ENCODE assay signal across 22 mouse cellular contexts in genomic region chr11:90059241-90059640, GRCm38 (mm10). TPM values are rescaled to one million over a fixed set of nuclear protein-coding genes. Genes with fewer than 3 reads are reported as not detected.
DNase-seq lines count a peak whose midpoint lies in the region; ATAC-seq and TF ChIP-seq lines count a peak whose summit lies in the region.
"Had no signal": no experiment of that assay in that cellular context is flagged by ENCODE, and none has a peak within 500 bp of the region (broad histone marks: within the 10 kb centered on the region; RNA-seq: fewer than 3 reads in every experiment).

No protein-coding gene starts in this region.

- H3K4me1 ChIP-seq in heart, adult 2 months (ENCODE audit: control insufficient read depth, insufficient read depth, low read length) = no peaks in the 10 kb centered on the region; the same call in 1 of the 2 replicates
- H3K4me1 ChIP-seq in lung, embryonic 14.5 days (ENCODE audit: insufficient read depth) = no peaks in the 10 kb centered on the region; the same call in 1 of the 2 replicates
- H3K4me1 ChIP-seq: forebrain, embryonic 12.5 days had no signal

- H3K27me3 ChIP-seq in heart, adult 2 months (ENCODE audit: control insufficient read depth, insufficient read depth, low read length) = no peaks in the 10 kb centered on the region
- H3K27me3 ChIP-seq in lung, embryonic 14.5 days (ENCODE audit: insufficient read depth, low read length) = no peaks in the 10 kb centered on the region
- H3K27me3 ChIP-seq: embryonic facial prominence, embryonic 13.5 days; forebrain, embryonic 12.5 days; hindbrain, embryonic 12.5 days had no signal

- no peak for DNase-seq in heart, adult 2 months
- no peak for DNase-seq in heart, adult 18-20 months
- no peak for DNase-seq in lung, embryonic 14.5 days
- no peak for DNase-seq in lung, postnatal 10 days
- DNase-seq in Muller cell, postnatal 12 days (ENCODE audit: inconsistent ontology term) = peak; percentile 65
- DNase-seq in left cerebral cortex, postnatal 36 days (ENCODE audit: low spot score in 2 of 2) = no peak
- no peak for DNase-seq in thymus, postnatal 25 days
- DNase-seq: adrenal gland, postnatal 14 days; cerebellum, adult 11-12 months; cerebellum, adult 9-11 months; cerebellum, postnatal 36 days; gastrocnemius, postnatal 25 days; heart, postnatal 4 days; kidney, adult 18-20 months had no signal

- H3K4me2 ChIP-seq in lung, embryonic 14.5 days = no peak overlapping the region
- H3K4me2 ChIP-seq: embryonic facial prominence, embryonic 13.5 days; forebrain, embryonic 12.5 days; heart, embryonic 11.5 days; hindbrain, embryonic 12.5 days had no signal

- no peak for TF ChIP-seq POLR2A in heart, adult 2 months (IDR thresholded peaks at IDR 0.05; ENCODE audit: insufficient read depth, low read depth, low read length)

- no peaks in the 10 kb centered on the region for H3K36me3 ChIP-seq in heart, adult 2 months (ENCODE audit: control insufficient read depth, insufficient read depth, low read length)
- H3K36me3 ChIP-seq in lung, embryonic 14.5 days (ENCODE audit: insufficient read depth) = no peaks in the 10 kb centered on the region
- H3K36me3 ChIP-seq: embryonic facial prominence, embryonic 13.5 days; forebrain, embryonic 12.5 days; hindbrain, embryonic 12.5 days had no signal

- peak; percentile 36 for TF ChIP-seq CTCF in heart, adult 2 months (IDR thresholded peaks at IDR 0.05)
- TF ChIP-seq CTCF in lung, embryonic 14.5 days (IDR thresholded peaks at IDR 0.05; ENCODE audit: low read depth) = peak; percentile 20; the same call in 1 of the 2 replicates

- TF ChIP-seq EP300 in heart, adult 2 months (IDR thresholded peaks at IDR 0.05; ENCODE audit: insufficient read depth, low read depth, low read length) = no peak

- H3K4me3 ChIP-seq in heart, adult 2 months = no peak overlapping the region
- H3K4me3 ChIP-seq in lung, embryonic 14.5 days (ENCODE audit: low read depth, low read length) = no peak overlapping the region
- H3K4me3 ChIP-seq: embryonic facial prominence, embryonic 13.5 days; forebrain, embryonic 12.5 days; hindbrain, embryonic 12.5 days had no signal

- H3K27ac ChIP-seq in heart, adult 2 months = no peak overlapping the region
- no peak overlapping the region for H3K27ac ChIP-seq in lung, embryonic 14.5 days (ENCODE audit: low read depth)
- H3K27ac ChIP-seq: embryonic facial prominence, embryonic 13.5 days; forebrain, embryonic 12.5 days; hindbrain, embryonic 12.5 days had no signal

- ATAC-seq in lung, embryonic 14.5 days (ENCODE audit: insufficient read depth) = no peak
- ATAC-seq in neutrophil, adult 5-6 weeks (ENCODE audit: extremely low read depth, insufficient number of reproducible peaks, low FRiP score, poor library complexity, severe bottlenecking) = 0 out of 2 replicates have a peak, but pooled peaks have one; percentile 41
- ATAC-seq: forebrain, embryonic 16.5 days; hindbrain, embryonic 16.5 days; inflammation-experienced regulatory T-cells, adult 6 months had no signal

- intact Hi-C loops in heart, adult 2 months (cut with DNase I) = no loop called here
- intact Hi-C loops in left cerebral cortex, postnatal 36 days (cut with DNase I) = no loop called here

- no peaks in the 10 kb centered on the region for H3K79me2 ChIP-seq in heart, adult 2 months (replicated peaks; ENCODE audit: control insufficient read depth, insufficient read depth, low read length)

- H3K9ac ChIP-seq in heart, adult 2 months (ENCODE audit: low read depth, low read length) = no peak overlapping the region
- H3K9ac ChIP-seq in lung, embryonic 14.5 days = no peak overlapping the region
- H3K9ac ChIP-seq: embryonic facial prominence, embryonic 13.5 days; forebrain, embryonic 12.5 days; hindbrain, embryonic 12.5 days had no signal

- H3K9me3 ChIP-seq in lung, embryonic 14.5 days (ENCODE audit: low read depth, low read length) = no peaks in the 10 kb centered on the region; the same call in 1 of the 2 replicates
- H3K9me3 ChIP-seq: hindbrain, embryonic 12.5 days had no signal

RNA-seq across cellular contexts. Expression of gene Tmem100, which starts 29.1 kb away (rescaled TPM):
- total RNA-seq in heart, adult 2 months (2021) = 10 to 100 TPM; 14.7 to 18.3 TPM
- polyA plus RNA-seq in heart, adult 2 months (2012; rRNA removed) = 5.4 and 11.4 TPM in 2 replicates
- total RNA-seq in heart, adult 18-20 months (2021) = 10 to 100 TPM in 1 of 2 experiments, 1 to 10 TPM in 1; 9.8 to 15.2 TPM
- 20.9 and 23.0 TPM in 2 replicates for polyA plus RNA-seq in lung, embryonic 14.5 days (2014; fragmentation: Nextera tagmentation; extraction: Ambion mirVana)
- total RNA-seq in neutrophil, adult 5-6 weeks (2017) = 0.37 and 0.70 TPM in 2 replicates
- total RNA-seq in left cerebral cortex, postnatal 36 days (2021) = 10 to 100 TPM; 14.5 to 16.1 TPM
- polyA plus RNA-seq: inflammation-experienced regulatory T-cells, adult 6 months had no signal

RNA-seq across cellular contexts. Expression of gene Pctp, which starts 56.5 kb away (rescaled TPM):
- total RNA-seq in heart, adult 2 months (2021) = 1 to 10 TPM; 4.0 to 4.4 TPM
- 2.2 and 3.1 TPM in 2 replicates for polyA plus RNA-seq in heart, adult 2 months (2012; rRNA removed)
- 1 to 10 TPM; 4.0 to 4.7 TPM for total RNA-seq in heart, adult 18-20 months (2021)
- polyA plus RNA-seq in lung, embryonic 14.5 days (2014; fragmentation: Nextera tagmentation; extraction: Ambion mirVana) = 6.4 and 8.3 TPM in 2 replicates
- 13.0 and 15.1 TPM in 2 replicates for total RNA-seq in neutrophil, adult 5-6 weeks (2017)
- 1 to 10 TPM in 1 of 2 experiments, under 1 TPM in 1; 0.79 to 1.1 TPM for total RNA-seq in left cerebral cortex, postnatal 36 days (2021)
